Mouse (Mus musculus) small intestine, adult 2 months (tissue): Measurements from ENCODE around the gene Mnat1.

ENCODE experiments used
- CTCF ChIP-seq: fragments of 200-500 bp; IDR thresholded peaks from 2 replicates; pipeline ENCODE4 v1.5.1; 2012; ENCODE audit warnings: low read depth, mild to moderate bottlenecking, control low read depth, inconsistent platforms, low read length, moderate library complexity, mixed read lengths; ENCODE audit not compliant: insufficient replicate concordance, insufficient read length; ENCODE audit errors: extremely low read depth
- POLR2A ChIP-seq: fragments of 200-500 bp; IDR thresholded peaks from 2 replicates; pipeline ENCODE4 v1.6.1; 2012; ENCODE audit warnings: low read depth, mild to moderate bottlenecking, control low read depth, inconsistent platforms, low read length, moderate library complexity

DNA sequence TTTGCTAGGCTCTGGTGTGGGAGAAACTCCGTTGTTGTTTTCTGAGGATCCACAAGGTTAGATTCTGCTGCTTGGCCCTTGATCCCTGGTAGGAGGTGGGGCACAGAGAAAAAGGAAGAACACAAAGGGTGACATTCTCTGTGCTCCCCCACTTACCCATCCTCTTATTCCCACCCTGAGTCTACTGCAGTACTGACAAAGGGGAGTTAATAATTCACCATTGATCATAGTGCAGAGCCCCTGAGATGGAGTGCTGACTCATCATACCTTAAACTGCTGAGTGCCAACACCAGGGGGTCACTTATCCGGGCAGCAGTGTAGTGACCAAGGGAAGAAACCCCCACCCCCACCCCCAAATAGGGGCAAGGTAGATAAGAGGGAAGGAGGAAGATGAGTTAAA, 28.9 kb upstream of the Mnat1 start:
- TF ChIP-seq CTCF (no peak), POLR2A (no peak)
